Mouse (Mus musculus) cortical plate, adult 2 months (tissue): ENCODE data around the gene Krt88. TPM values are rescaled to one million over a fixed set of nuclear protein-coding genes. Genes with fewer than 3 reads are reported as not detected.

Experiments
- H3K27ac ChIP-seq: fragments of 200-500 bp; 2 replicates; pipeline ENCODE4 v1.5.1; 2012; ENCODE audit warnings: low read length, control low read depth, inconsistent platforms; ENCODE audit not compliant: insufficient read depth
- H3K4me1 ChIP-seq: fragments of 200-500 bp; 2 replicates; pipeline ENCODE4 v1.6.1; 2011; ENCODE audit warnings: low read length; ENCODE audit not compliant: control insufficient read depth, insufficient read depth
- H3K4me3 ChIP-seq: fragments of 200-500 bp; 2 replicates; pipeline ENCODE4 v1.5.1; 2011; ENCODE audit warnings: mild to moderate bottlenecking, low read length, control low read depth; ENCODE audit not compliant: insufficient read depth
- CTCF ChIP-seq: fragments of 200-500 bp; IDR thresholded peaks from 2 replicates; pipeline ENCODE4 v1.5.1; 2011; ENCODE audit warnings: mild to moderate bottlenecking, control low read depth, low read length; ENCODE audit not compliant: insufficient read depth; ENCODE audit errors: extremely low read depth
- POLR2A ChIP-seq: fragments of 200-500 bp; IDR thresholded peaks from 2 replicates; pipeline ENCODE4 v1.6.1; 2011; ENCODE audit warnings: mild to moderate bottlenecking, low read length, control low read depth; ENCODE audit not compliant: insufficient read depth; ENCODE audit errors: extremely low read depth
- polyA plus RNA-seq: library from polyadenylated mRNA; depleted of rRNA; stranded (reverse); fragments of >200 nt; gene quantifications from 2 replicates; pipeline ENCODE4 v1.2.3, GENCODE M21; 2012; rRNA removed

Krt88 gene
- 0.13 TPM in 1 of 2 replicates, not detected in the other for polyA plus RNA-seq

GRCm38 (mm10) chr15:101447444-101447843, at the start of gene Krt88:
Gene Krt88 (plus strand): TSS chr15:101447744.
- H3K4me1 ChIP-seq: no peaks in the 10 kb centered on the region
- no peak within 1 kb of the TSS for H3K27ac ChIP-seq
- no peak for TF ChIP-seq POLR2A
- TF ChIP-seq CTCF: no peak

GRCm38 (mm10) chr15:101398269-101398668, 49.3 kb upstream of the Krt88 start:
- Histone ChIP-seq H3K27ac (no peak overlapping the region), H3K4me3 (no peak overlapping the region), H3K4me1 (no peaks in the 10 kb centered on the region)
- TF ChIP-seq POLR2A (no peak), CTCF (no peak)

More at GRCm38 (mm10) chr15:101447444-101447843, at the start of gene Krt88:
- H3K4me3 ChIP-seq: no peak within 1 kb of the TSS

- no peaks in the 10 kb centered on the region for H3K4me1 ChIP-seq
- H3K27ac ChIP-seq: no peak within 1 kb of the TSS
- TF ChIP-seq CTCF (no peak), POLR2A (no peak)
- no peak within 1 kb of the TSS for H3K4me3 ChIP-seq
Measured at GRCm38 (mm10) chr15:101410775-101411174, 36.8 kb upstream of the Krt88 start, which contains the start of gene Krt7. Gene Krt7 (plus strand): TSS chr15:101411043.

- no peak overlapping the region for H3K4me3 ChIP-seq
- no peaks in the 10 kb centered on the region for H3K4me1 ChIP-seq
- H3K27ac ChIP-seq: no peak overlapping the region
- no peak for TF ChIP-seq POLR2A
Measured at GRCm38 (mm10) chr15:101412188-101412587, 35.4 kb upstream of the Krt88 start.

- Histone ChIP-seq H3K4me1 (no peaks in the 10 kb centered on the region), H3K4me3 (no peak overlapping the region), H3K27ac (no peak overlapping the region)
- no peak for TF ChIP-seq CTCF
- no peak for TF ChIP-seq POLR2A
Measured at GRCm38 (mm10) chr15:101413916-101414635, 33.5 kb upstream of the Krt88 start.

- no peak overlapping the region for H3K4me3 ChIP-seq
- TF ChIP-seq CTCF (no peak), POLR2A (no peak)
- H3K4me1 ChIP-seq: no peaks in the 10 kb centered on the region
- no peak overlapping the region for H3K27ac ChIP-seq
Measured at GRCm38 (mm10) chr15:101414807-101415565, 32.6 kb upstream of the Krt88 start.

GRCm38 (mm10) chr15:101418950-101419349, 28.6 kb upstream of the Krt88 start:
- TF ChIP-seq POLR2A: no peak
- TF ChIP-seq CTCF: no peak
- H3K27ac ChIP-seq: no peak overlapping the region
- no peak overlapping the region for H3K4me3 ChIP-seq
- no peaks in the 10 kb centered on the region for H3K4me1 ChIP-seq

- H3K27ac ChIP-seq: no peak overlapping the region
- no peak overlapping the region for H3K4me3 ChIP-seq
- H3K4me1 ChIP-seq: no peaks in the 10 kb centered on the region
- no peak for TF ChIP-seq CTCF
- no peak for TF ChIP-seq POLR2A
Measured at GRCm38 (mm10) chr15:101420903-101421302, 26.6 kb upstream of the Krt88 start.

- Histone ChIP-seq H3K4me3 (no peak overlapping the region), H3K27ac (no peak overlapping the region), H3K4me1 (no peaks in the 10 kb centered on the region)
- TF ChIP-seq CTCF: no peak
- TF ChIP-seq POLR2A: no peak
Measured at GRCm38 (mm10) chr15:101424914-101425313, 22.6 kb upstream of the Krt88 start.

GRCm38 (mm10) chr15:101436611-101437010, 10.9 kb upstream of the Krt88 start:
- TF ChIP-seq CTCF (no peak), POLR2A (no peak)
- Histone ChIP-seq H3K27ac (no peak overlapping the region), H3K4me3 (no peak overlapping the region), H3K4me1 (no peaks in the 10 kb centered on the region; the same call in 1 of the 2 replicates)
